Mouse (Mus musculus): Measurements from ENCODE around the gene Trio. TPM values are rescaled to one million over a fixed set of nuclear protein-coding genes. Genes with fewer than 3 reads are reported as not detected.

Trio gene
- polyA plus RNA-seq, 1 experiment from 2014 or later = 65.1 TPM

- Histone ChIP-seq H3K27me3 (ENCODE audit: control insufficient read depth, insufficient read depth, low read length) (no peaks in the 10 kb centered on the region), H3K9me3 (ENCODE audit: control insufficient read depth, low read length) (no peaks in the 10 kb centered on the region), H3K9ac (replicated peaks; ENCODE audit: low read depth, low read length) (no peak overlapping the region), H3K4me2 (ENCODE audit: low read depth, low read length) (no peak overlapping the region), H3K36me3 (ENCODE audit: control insufficient read depth, insufficient read depth, low read length) (peaks cover 16% of the 10 kb centered on the region), H3K4me3 (ENCODE audit: low read depth, low read length) (no peak overlapping the region), H3K4me1 (ENCODE audit: control insufficient read depth, insufficient read depth, low read length) (no peaks in the 10 kb centered on the region), H3K27ac (ENCODE audit: low read depth, low read length) (no peak overlapping the region)
- ATAC-seq (ENCODE audit: low read depth) = no peak
- WGBS = 79% methylated on average over 6 of the region's 6 CpGs
Observed at GRCm38 (mm10) chr15:27859115-27859514, 166.5 kb downstream of the Trio start.

GRCm38 (mm10) chr15:27858179-27858819 lies 167.3 kb downstream of the Trio start:
- ATAC-seq (ENCODE audit: low read depth) = no peak
- no peaks in the 10 kb centered on the region for H3K27me3 ChIP-seq (ENCODE audit: control insufficient read depth, insufficient read depth, low read length)
- H3K27ac ChIP-seq (ENCODE audit: low read depth, low read length) = no peak overlapping the region
- no peak overlapping the region for H3K9ac ChIP-seq (replicated peaks; ENCODE audit: low read depth, low read length)
- no peaks in the 10 kb centered on the region for H3K4me1 ChIP-seq (ENCODE audit: control insufficient read depth, insufficient read depth, low read length)
- no peaks in the 10 kb centered on the region for H3K9me3 ChIP-seq (ENCODE audit: control insufficient read depth, low read length)
- no peak overlapping the region for H3K4me3 ChIP-seq (ENCODE audit: low read depth, low read length)
- WGBS = 93% methylated on average over 7 of the region's 7 CpGs
- H3K36me3 ChIP-seq (ENCODE audit: control insufficient read depth, insufficient read depth, low read length) = peaks cover 22% of the 10 kb centered on the region
- H3K4me2 ChIP-seq (ENCODE audit: low read depth, low read length) = no peak overlapping the region

GRCm38 (mm10) chr15:27857242-27857641 lies 168.4 kb downstream of the Trio start:
- no peak overlapping the region for H3K4me3 ChIP-seq (ENCODE audit: low read depth, low read length)
- no peak overlapping the region for H3K4me2 ChIP-seq (ENCODE audit: low read depth, low read length)
- H3K36me3 ChIP-seq (ENCODE audit: control insufficient read depth, insufficient read depth, low read length) = peaks cover 26% of the 10 kb centered on the region
- no peak overlapping the region for H3K27ac ChIP-seq (ENCODE audit: low read depth, low read length)
- no peak for ATAC-seq (ENCODE audit: low read depth)
- WGBS = 88% methylated on average over 7 of the region's 7 CpGs
- H3K9me3 ChIP-seq (ENCODE audit: control insufficient read depth, low read length) = no peaks in the 10 kb centered on the region
- H3K9ac ChIP-seq (replicated peaks; ENCODE audit: low read depth, low read length) = no peak overlapping the region
- H3K27me3 ChIP-seq (ENCODE audit: control insufficient read depth, insufficient read depth, low read length) = no peaks in the 10 kb centered on the region
- H3K4me1 ChIP-seq (ENCODE audit: control insufficient read depth, insufficient read depth, low read length) = no peaks in the 10 kb centered on the region

DNA sequence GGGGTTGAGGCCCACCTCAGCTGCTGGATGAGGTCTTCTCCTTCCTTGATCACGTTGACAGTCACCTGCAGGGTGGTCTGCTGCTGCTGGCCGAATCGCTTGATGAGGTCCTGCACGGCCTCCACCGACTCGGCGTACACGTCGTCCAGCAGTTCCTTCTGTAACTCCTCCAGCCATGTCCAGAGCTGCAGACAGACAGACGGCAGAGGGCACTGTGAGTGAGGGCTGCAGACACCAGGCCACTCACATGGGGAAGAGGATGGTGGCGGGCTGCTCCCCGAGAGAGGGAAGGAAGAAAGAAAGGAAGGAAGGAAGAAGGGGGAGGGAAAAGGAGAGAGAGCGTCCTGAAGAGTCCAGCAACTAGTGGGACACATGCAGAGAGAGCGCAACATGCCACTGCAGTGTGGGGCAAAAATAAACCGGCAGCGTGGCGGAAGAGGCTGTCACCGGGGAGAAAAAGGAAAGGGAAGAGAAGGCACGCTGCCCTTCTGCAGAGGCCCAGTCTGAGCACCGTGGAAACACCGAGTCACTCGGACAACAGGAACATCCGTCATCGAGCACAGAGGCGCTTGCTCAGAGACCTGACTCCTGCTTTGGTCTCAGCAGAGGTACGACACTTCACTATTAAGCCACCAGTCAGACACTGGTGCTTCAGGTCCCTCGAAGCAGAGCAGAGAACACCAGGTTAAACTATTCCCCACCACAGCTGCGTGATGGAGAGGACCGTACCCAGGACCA lies 169.4 kb downstream of the Trio start:
- no peaks in the 10 kb centered on the region for H3K4me1 ChIP-seq (ENCODE audit: control insufficient read depth, insufficient read depth, low read length)
- H3K36me3 ChIP-seq (ENCODE audit: control insufficient read depth, insufficient read depth, low read length) = peaks cover 29% of the 10 kb centered on the region
- no peaks in the 10 kb centered on the region for H3K9me3 ChIP-seq (ENCODE audit: control insufficient read depth, low read length)
- H3K9ac ChIP-seq (replicated peaks; ENCODE audit: low read depth, low read length) = no peak overlapping the region
- whole genome bisulfite sequencing = 61% methylated on average over 29 of the region's 29 CpGs
- no peak overlapping the region for H3K4me3 ChIP-seq (ENCODE audit: low read depth, low read length)
- H3K27ac ChIP-seq (ENCODE audit: low read depth, low read length) = no peak overlapping the region
- H3K27me3 ChIP-seq (ENCODE audit: control insufficient read depth, insufficient read depth, low read length) = no peaks in the 10 kb centered on the region
- no peak overlapping the region for H3K4me2 ChIP-seq (ENCODE audit: low read depth, low read length)
- ATAC-seq (ENCODE audit: low read depth) = peak; percentile 9; the same call in 1 of the 2 replicates

DNA sequence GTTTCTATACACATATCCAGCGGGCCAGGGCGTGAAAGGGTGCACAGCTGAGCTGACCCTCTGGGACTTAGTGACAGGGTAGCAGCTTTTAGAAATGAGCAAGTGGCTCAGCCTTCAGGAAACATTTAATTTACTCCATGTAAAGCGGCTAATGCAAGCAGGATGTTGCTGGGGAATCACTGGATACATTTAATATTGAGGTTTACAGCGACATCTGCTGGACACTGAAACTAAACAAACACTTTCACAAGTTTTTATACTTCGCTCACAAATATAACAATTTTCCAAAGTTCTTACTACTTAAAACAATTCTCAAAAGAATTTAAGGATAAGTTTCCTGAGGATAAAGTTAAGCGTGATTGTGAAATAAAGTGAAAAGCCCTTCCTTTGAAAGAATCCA lies 174.3 kb downstream of the Trio start:
- 87% methylated on average over 6 of the region's 6 CpGs for WGBS
- no peak overlapping the region for H3K27ac ChIP-seq (ENCODE audit: low read depth, low read length)
- peaks cover 65% of the 10 kb centered on the region for H3K36me3 ChIP-seq (ENCODE audit: control insufficient read depth, insufficient read depth, low read length)

DNA sequence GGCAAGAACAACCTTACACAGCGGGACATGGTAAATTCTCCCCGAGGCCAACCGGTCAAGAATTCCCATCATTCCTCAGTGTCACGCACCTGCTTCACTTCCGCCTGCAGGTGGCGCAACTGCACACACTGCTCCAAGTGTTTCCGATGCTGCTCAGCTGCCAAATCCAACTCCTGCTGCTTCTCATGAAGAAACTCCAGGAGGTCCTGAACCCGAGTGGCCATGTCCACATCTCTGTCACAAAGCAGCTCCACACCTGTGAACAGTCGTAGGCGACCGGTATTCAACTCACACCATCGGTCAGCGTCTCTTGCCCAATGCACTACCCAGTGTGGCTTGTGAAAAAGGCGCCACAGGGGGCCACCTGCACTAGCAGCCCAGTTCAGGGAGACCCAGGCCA lies 174.7 kb downstream of the Trio start:
- peak; percentile 39; the same call in 1 of the 2 replicates for ATAC-seq (ENCODE audit: low read depth)
- Histone ChIP-seq H3K4me1 (ENCODE audit: control insufficient read depth, insufficient read depth, low read length) (no peaks in the 10 kb centered on the region), H3K4me3 (ENCODE audit: low read depth, low read length) (no peak overlapping the region), H3K27ac (ENCODE audit: low read depth, low read length) (no peak overlapping the region), H3K4me2 (ENCODE audit: low read depth, low read length) (no peak overlapping the region), H3K36me3 (ENCODE audit: control insufficient read depth, insufficient read depth, low read length) (peaks cover 65% of the 10 kb centered on the region), H3K27me3 (ENCODE audit: control insufficient read depth, insufficient read depth, low read length) (no peaks in the 10 kb centered on the region), H3K9me3 (ENCODE audit: control insufficient read depth, low read length) (no peaks in the 10 kb centered on the region), H3K9ac (replicated peaks; ENCODE audit: low read depth, low read length) (no peak overlapping the region)
- 89% methylated on average over 14 of the region's 14 CpGs for WGBS

More for the DNA sequence above, 174.3 kb downstream of the Trio start:
- Histone ChIP-seq H3K9ac (replicated peaks; ENCODE audit: low read depth, low read length) (no peak overlapping the region), H3K9me3 (ENCODE audit: control insufficient read depth, low read length) (no peaks in the 10 kb centered on the region), H3K4me3 (ENCODE audit: low read depth, low read length) (no peak overlapping the region), H3K27me3 (ENCODE audit: control insufficient read depth, insufficient read depth, low read length) (no peaks in the 10 kb centered on the region), H3K4me1 (ENCODE audit: control insufficient read depth, insufficient read depth, low read length) (no peaks in the 10 kb centered on the region), H3K4me2 (ENCODE audit: low read depth, low read length) (no peak overlapping the region)
- 0 out of 2 replicates have a peak, but pooled peaks have one; percentile 4 for ATAC-seq (ENCODE audit: low read depth)

- no peak for ATAC-seq (ENCODE audit: low read depth)
- Histone ChIP-seq H3K4me3 (ENCODE audit: low read depth, low read length) (no peak overlapping the region), H3K9me3 (ENCODE audit: control insufficient read depth, low read length) (no peaks in the 10 kb centered on the region), H3K36me3 (ENCODE audit: control insufficient read depth, insufficient read depth, low read length) (peaks cover 75% of the 10 kb centered on the region), H3K27me3 (ENCODE audit: control insufficient read depth, insufficient read depth, low read length) (no peaks in the 10 kb centered on the region), H3K4me2 (ENCODE audit: low read depth, low read length) (no peak overlapping the region), H3K4me1 (ENCODE audit: control insufficient read depth, insufficient read depth, low read length) (no peaks in the 10 kb centered on the region), H3K9ac (replicated peaks; ENCODE audit: low read depth, low read length) (no peak overlapping the region), H3K27ac (ENCODE audit: low read depth, low read length) (no peak overlapping the region)
- WGBS = 93% methylated on average over 4 of the region's 4 CpGs
Observed at GRCm38 (mm10) chr15:27849910-27850309, 175.7 kb downstream of the Trio start.

- WGBS = 91% methylated on average over 15 of the region's 15 CpGs
- H3K36me3 ChIP-seq (ENCODE audit: control insufficient read depth, insufficient read depth, low read length) = peaks cover 64% of the 10 kb centered on the region
- ATAC-seq (ENCODE audit: low read depth) = no peak
- H3K9me3 ChIP-seq (ENCODE audit: control insufficient read depth, low read length) = no peaks in the 10 kb centered on the region
- no peak overlapping the region for H3K4me3 ChIP-seq (ENCODE audit: low read depth, low read length)
- H3K27ac ChIP-seq (ENCODE audit: low read depth, low read length) = no peak overlapping the region
- no peak overlapping the region for H3K9ac ChIP-seq (replicated peaks; ENCODE audit: low read depth, low read length)
- no peak overlapping the region for H3K4me2 ChIP-seq (ENCODE audit: low read depth, low read length)
- H3K4me1 ChIP-seq (ENCODE audit: control insufficient read depth, insufficient read depth, low read length) = no peaks in the 10 kb centered on the region
- no peaks in the 10 kb centered on the region for H3K27me3 ChIP-seq (ENCODE audit: control insufficient read depth, insufficient read depth, low read length)
Observed at GRCm38 (mm10) chr15:27841696-27842095, 184.0 kb downstream of the Trio start.

DNA sequence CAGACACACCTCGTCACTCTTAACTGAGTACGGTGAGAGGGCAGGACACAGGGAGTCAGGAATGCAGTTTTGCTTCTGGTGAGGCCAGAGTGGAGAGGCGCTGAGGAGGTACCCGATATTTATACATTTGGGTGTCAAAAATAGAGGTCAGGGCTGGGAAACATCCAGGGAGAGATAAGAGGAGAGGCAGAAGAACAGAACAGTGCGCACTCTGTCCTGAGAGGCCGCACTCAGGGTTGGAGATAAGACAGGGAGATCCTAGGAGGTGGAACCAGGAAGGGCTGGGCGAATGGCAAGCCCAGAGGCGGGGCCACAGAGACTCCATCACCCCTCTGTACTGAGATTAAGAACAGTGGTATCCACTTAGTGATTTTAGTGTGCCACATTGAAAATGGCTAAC lies 185.1 kb downstream of the Trio start:
- Histone ChIP-seq H3K4me2 (ENCODE audit: low read depth, low read length) (no peak overlapping the region), H3K4me1 (ENCODE audit: control insufficient read depth, insufficient read depth, low read length) (no peaks in the 10 kb centered on the region), H3K9me3 (ENCODE audit: control insufficient read depth, low read length) (no peaks in the 10 kb centered on the region), H3K4me3 (ENCODE audit: low read depth, low read length) (no peak overlapping the region), H3K9ac (replicated peaks; ENCODE audit: low read depth, low read length) (no peak overlapping the region), H3K27me3 (ENCODE audit: control insufficient read depth, insufficient read depth, low read length) (no peaks in the 10 kb centered on the region), H3K27ac (ENCODE audit: low read depth, low read length) (no peak overlapping the region), H3K36me3 (ENCODE audit: control insufficient read depth, insufficient read depth, low read length) (peaks cover 53% of the 10 kb centered on the region)
- WGBS = 89% methylated on average over 8 of the region's 8 CpGs
- no peak for ATAC-seq (ENCODE audit: low read depth)
